Mouse (Mus musculus) cortical plate, adult 2 months (tissue): ENCODE results near the gene Trim26.

Experiments
- CTCF ChIP-seq: fragments of 200-500 bp; IDR thresholded peaks from 2 replicates; pipeline ENCODE4 v1.5.1; 2011; ENCODE audit warnings: mild to moderate bottlenecking, control low read depth, low read length; ENCODE audit not compliant: insufficient read depth; ENCODE audit errors: extremely low read depth
- POLR2A ChIP-seq: fragments of 200-500 bp; IDR thresholded peaks from 2 replicates; pipeline ENCODE4 v1.6.1; 2011; ENCODE audit warnings: mild to moderate bottlenecking, low read length, control low read depth; ENCODE audit not compliant: insufficient read depth; ENCODE audit errors: extremely low read depth

DNA sequence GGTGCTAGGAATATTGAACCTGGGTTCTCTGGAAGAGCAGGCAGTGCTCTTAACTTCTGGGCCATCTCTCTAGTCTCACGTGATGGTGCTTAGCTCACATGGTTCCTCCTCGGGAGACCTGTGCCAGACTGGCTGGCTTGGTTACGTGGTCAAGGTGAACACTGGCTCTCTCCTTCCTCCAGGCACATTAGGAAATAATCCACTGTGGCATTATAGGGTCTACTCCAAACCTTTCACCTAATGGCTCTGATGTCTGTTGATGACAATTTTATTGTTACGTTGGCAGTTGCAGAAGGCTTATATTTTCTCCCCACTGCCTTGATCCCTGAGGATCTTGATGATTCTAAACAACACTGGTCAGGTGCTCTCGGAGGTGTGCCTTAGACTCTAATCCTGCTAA, 12.0 kb downstream of the Trim26 start:
- no peak for TF ChIP-seq CTCF
- TF ChIP-seq POLR2A, result no peak
